Mouse (Mus musculus) midbrain, embryonic 10.5 days (tissue): ENCODE data around the gene Rbm17. TPM values are rescaled to one million over a fixed set of nuclear protein-coding genes. Genes with fewer than 3 reads are reported as not detected.
"Not testable (repeated sequence)": the region's sequence is repeated elsewhere in the genome, so short reads cannot be mapped to it uniquely, and the experiment has no call there.

Experiments used
- DNase-seq: peaks from one replicate; pipeline ENCODE4 v3.0.0-alpha.2; 2017; ENCODE audit warnings: low spot score
- H3K27ac ChIP-seq: fragments of 300-500 bp; sonication (generic); replicated peaks from 2 replicates; pipeline ENCODE4 v1.5.1; 2016; ENCODE audit warnings: mild to moderate bottlenecking
- H3K27me3 ChIP-seq: fragments of 300-500 bp; sonication (generic); 2 replicates; pipeline ENCODE4 v1.6.1; 2016; ENCODE audit warnings: low read depth, mild to moderate bottlenecking; ENCODE audit not compliant: poor library complexity, severe bottlenecking
- H3K36me3 ChIP-seq: fragments of 300-500 bp; sonication (generic); 2 replicates; pipeline ENCODE4 v1.6.1; 2016; ENCODE audit warnings: mild to moderate bottlenecking, moderate library complexity
- H3K4me1 ChIP-seq: fragments of 300-500 bp; sonication (generic); 2 replicates; pipeline ENCODE4 v1.6.1; 2016
- H3K4me3 ChIP-seq: fragments of 300-500 bp; sonication (generic); 2 replicates; pipeline ENCODE4 v1.5.1; 2016; ENCODE audit warnings: mild to moderate bottlenecking, moderate library complexity
- H3K9me3 ChIP-seq: fragments of 300-500 bp; sonication (generic); replicated peaks from 2 replicates; pipeline ENCODE4 v1.6.1; 2016; ENCODE audit warnings: mild to moderate bottlenecking
- WGBS: fragments of 180-500 bp; shearing (Covaris S2); methylation state at CpG from one replicate; pipeline ENCODE4 v1.1.7; 2016; 5-methylcytosine and 5-hydroxymethylcytosine counted together
- polyA plus RNA-seq: library from polyadenylated mRNA; unstranded; fragments of >200 nt; fragmentation: Nextera tagmentation; extraction: Ambion mirVana; gene quantifications from 2 replicates; pipeline ENCODE4 v1.2.1, GENCODE M21; 2016

The Rbm17 gene
- polyA plus RNA-seq, 1 experiment from 2014 or later: 197 TPM

DNA sequence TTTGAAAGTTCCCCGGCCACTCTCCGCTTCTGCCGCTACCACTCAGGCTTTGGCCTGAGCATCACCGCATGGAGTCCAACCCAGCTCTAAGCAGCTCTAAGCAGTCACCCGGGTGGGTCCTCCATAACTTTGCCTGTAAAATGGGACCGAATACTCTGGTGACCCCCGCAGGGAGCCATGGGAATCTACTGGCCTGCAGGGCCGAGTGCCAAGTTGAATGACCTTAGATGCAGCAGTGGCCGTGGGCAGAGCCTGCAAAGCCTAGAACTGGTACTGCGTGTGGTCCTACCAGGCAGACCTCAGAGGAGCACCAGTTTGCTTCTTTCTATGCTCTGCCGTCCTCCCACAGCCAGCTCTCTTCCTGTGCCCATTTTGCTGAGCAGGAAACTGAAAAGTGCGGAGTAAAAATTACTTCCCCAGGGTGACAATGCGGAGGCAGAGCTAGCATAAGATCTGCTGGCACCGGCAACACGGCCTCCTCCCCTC lies 50.9 kb downstream of the Rbm17 start:
- Histone ChIP-seq H3K27ac (peak overlapping the region; percentile 74; the same call in 1 of the 2 replicates), H3K27me3 (peaks cover 54% of the 10 kb centered on the region), H3K4me3 (peak overlapping the region; percentile 69), H3K4me1 (peaks cover 24% of the 10 kb centered on the region), H3K36me3 (no peaks in the 10 kb centered on the region), H3K9me3 (no peaks in the 10 kb centered on the region)
- WGBS: 2% methylated on average over 15 of the region's 15 CpGs
- no peak for DNase-seq

- no peak for DNase-seq
- peaks cover 54% of the 10 kb centered on the region for H3K27me3 ChIP-seq
These were observed 51.6 kb downstream of the Rbm17 start for GRCm38 (mm10) chr2:11552297-11552821.

DNA sequence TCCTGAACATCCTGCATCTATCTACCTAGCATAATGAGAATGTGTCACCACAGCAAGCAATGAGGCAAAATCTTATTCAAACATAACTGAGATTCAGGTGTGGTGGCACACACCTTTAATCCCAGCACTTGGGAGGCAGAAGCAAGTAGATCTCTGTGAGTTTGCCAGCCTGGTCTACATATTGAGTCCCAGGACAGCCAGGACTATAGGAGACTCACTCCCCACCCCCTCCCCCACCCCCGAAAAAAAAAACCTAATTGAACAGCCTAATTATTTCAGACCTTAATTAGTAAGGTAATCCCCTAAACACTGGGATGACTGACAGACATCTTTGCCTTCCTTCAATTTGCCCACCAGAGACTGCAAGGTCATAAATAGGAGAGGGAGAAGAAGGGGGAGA lies 52.2 kb downstream of the Rbm17 start:
- no peak for DNase-seq
- no peak overlapping the region for H3K4me3 ChIP-seq
- peaks cover 54% of the 10 kb centered on the region for H3K27me3 ChIP-seq
- H3K9me3 ChIP-seq: no peaks in the 10 kb centered on the region
- peaks cover 24% of the 10 kb centered on the region for H3K4me1 ChIP-seq
- H3K36me3 ChIP-seq: no peaks in the 10 kb centered on the region
- 39% methylated on average over 1 of the region's 1 CpGs for WGBS
- no peak overlapping the region for H3K27ac ChIP-seq

More at GRCm38 (mm10) chr2:11552297-11552821, 51.6 kb downstream of the Rbm17 start:
- Histone ChIP-seq H3K9me3 (no peaks in the 10 kb centered on the region), H3K4me3 (peak overlapping the region; percentile 69), H3K4me1 (peaks cover 24% of the 10 kb centered on the region), H3K36me3 (no peaks in the 10 kb centered on the region), H3K27ac (no peak overlapping the region)
- 2% methylated on average over 9 of the region's 9 CpGs for WGBS

GRCm38 (mm10) chr2:11548508-11548907 lies 55.4 kb downstream of the Rbm17 start:
- DNase-seq: no peak
- Histone ChIP-seq H3K27ac (no peak overlapping the region), H3K4me1 (peaks cover 16% of the 10 kb centered on the region), H3K9me3 (no peaks in the 10 kb centered on the region), H3K36me3 (no peaks in the 10 kb centered on the region), H3K4me3 (no peak overlapping the region), H3K27me3 (peaks cover 25% of the 10 kb centered on the region)
- 88% methylated on average over 10 of the region's 10 CpGs for WGBS

DNA sequence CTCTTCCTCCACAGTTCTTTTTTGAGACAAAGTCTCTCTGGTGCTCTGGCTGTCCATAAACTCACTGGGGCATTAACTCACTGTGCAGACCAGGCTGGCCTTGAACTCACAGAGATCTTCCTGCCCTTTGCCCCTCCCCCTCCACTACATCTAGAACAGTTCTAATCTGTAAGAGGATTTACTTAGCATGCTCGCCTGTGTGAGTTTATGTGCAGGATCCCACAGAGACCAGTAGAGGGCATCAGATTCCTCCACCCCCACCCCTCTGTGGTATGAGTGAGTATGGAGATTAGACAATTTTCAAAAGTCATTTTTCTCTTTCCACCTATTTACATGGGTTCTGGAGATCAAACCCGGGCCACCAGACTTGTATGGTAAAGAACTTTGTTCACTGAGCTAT lies 56.3 kb downstream of the Rbm17 start:
- H3K27ac ChIP-seq: no peak overlapping the region
- WGBS: 65% methylated on average over 2 of the region's 2 CpGs
- peaks cover 16% of the 10 kb centered on the region for H3K27me3 ChIP-seq
- H3K4me3 ChIP-seq: no peak overlapping the region
- no peak for DNase-seq
- no peaks in the 10 kb centered on the region for H3K9me3 ChIP-seq
- H3K36me3 ChIP-seq: no peaks in the 10 kb centered on the region
- peaks cover 7% of the 10 kb centered on the region for H3K4me1 ChIP-seq

DNA sequence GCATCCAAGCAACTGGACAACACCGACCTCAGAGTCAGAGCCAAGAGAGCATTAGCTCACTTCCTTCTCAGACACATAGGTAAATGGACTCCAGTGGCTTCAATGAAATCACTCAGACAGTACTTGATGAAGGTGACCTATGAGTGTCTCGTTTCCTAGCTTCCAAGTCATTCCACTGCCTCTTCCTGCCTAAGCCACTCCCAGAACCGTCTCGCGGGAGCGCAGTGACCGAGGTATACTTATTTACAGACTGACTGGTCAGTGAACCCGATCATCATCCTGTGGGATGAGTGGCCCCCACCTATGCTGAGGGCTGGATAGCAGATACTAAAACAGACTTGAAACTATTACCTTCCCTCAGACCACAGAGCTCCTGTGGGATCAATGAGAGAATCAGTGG lies 57.9 kb downstream of the Rbm17 start:
- DNase-seq: no peak
- H3K4me1 ChIP-seq: no peaks in the 10 kb centered on the region
- H3K27me3 ChIP-seq: peaks cover 5% of the 10 kb centered on the region; the same call in 1 of the 2 replicates
- no peak overlapping the region for H3K27ac ChIP-seq
- H3K9me3 ChIP-seq: no peaks in the 10 kb centered on the region
- H3K4me3 ChIP-seq: no peak overlapping the region
- no peaks in the 10 kb centered on the region for H3K36me3 ChIP-seq
- WGBS: 83% methylated on average over 8 of the region's 8 CpGs

GRCm38 (mm10) chr2:11545380-11545779 lies 58.6 kb downstream of the Rbm17 start:
- Histone ChIP-seq H3K27ac (no peak overlapping the region), H3K36me3 (no peaks in the 10 kb centered on the region), H3K27me3 (peaks cover 5% of the 10 kb centered on the region; the same call in 1 of the 2 replicates), H3K4me3 (no peak overlapping the region), H3K4me1 (no peaks in the 10 kb centered on the region), H3K9me3 (no peaks in the 10 kb centered on the region)
- 32% methylated on average over 1 of the region's 1 CpGs for WGBS
- DNase-seq: no peak

GRCm38 (mm10) chr2:11544342-11544741 lies 59.6 kb downstream of the Rbm17 start:
- Histone ChIP-seq H3K27ac (no peak overlapping the region), H3K27me3 (no peaks in the 10 kb centered on the region), H3K4me3 (no peak overlapping the region), H3K4me1 (no peaks in the 10 kb centered on the region), H3K36me3 (no peaks in the 10 kb centered on the region), H3K9me3 (no peaks in the 10 kb centered on the region)
- 79% methylated on average over 5 of the region's 5 CpGs for WGBS
- DNase-seq: no peak

DNA sequence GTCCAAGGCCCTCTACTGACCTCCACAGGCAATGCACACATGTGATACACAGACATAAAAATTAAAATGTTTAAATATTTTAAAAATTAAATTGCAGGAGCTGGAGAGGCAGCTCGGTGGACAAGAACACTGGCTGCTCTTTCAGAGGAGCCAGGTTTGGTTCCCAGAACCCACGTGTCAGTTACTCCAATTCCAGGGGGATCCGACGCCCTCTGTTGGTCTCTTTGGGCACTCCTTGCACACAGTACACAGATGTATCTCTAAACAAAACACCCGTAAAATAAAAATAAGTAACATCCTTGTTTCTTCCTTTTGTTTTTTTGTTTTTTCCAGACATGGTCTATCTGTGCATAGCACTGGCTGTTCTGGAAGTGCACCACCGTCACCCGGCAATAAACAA lies 60.8 kb downstream of the Rbm17 start:
- no peak overlapping the region for H3K27ac ChIP-seq
- H3K9me3 ChIP-seq: no peaks in the 10 kb centered on the region
- no peaks in the 10 kb centered on the region for H3K4me1 ChIP-seq
- WGBS: 77% methylated on average over 7 of the region's 7 CpGs
- no peak for DNase-seq
- H3K36me3 ChIP-seq: no peaks in the 10 kb centered on the region
- H3K4me3 ChIP-seq: no peak overlapping the region
- H3K27me3 ChIP-seq: no peaks in the 10 kb centered on the region

GRCm38 (mm10) chr2:11542640-11543039 lies 61.3 kb downstream of the Rbm17 start:
- H3K4me3 ChIP-seq: no peak overlapping the region
- no peaks in the 10 kb centered on the region for H3K27me3 ChIP-seq
- H3K9me3 ChIP-seq: no peaks in the 10 kb centered on the region
- no peaks in the 10 kb centered on the region for H3K36me3 ChIP-seq
- peak; percentile 41 for DNase-seq
- WGBS: 88% methylated on average over 1 of the region's 1 CpGs
- H3K27ac ChIP-seq: no peak overlapping the region
- no peaks in the 10 kb centered on the region for H3K4me1 ChIP-seq

DNA sequence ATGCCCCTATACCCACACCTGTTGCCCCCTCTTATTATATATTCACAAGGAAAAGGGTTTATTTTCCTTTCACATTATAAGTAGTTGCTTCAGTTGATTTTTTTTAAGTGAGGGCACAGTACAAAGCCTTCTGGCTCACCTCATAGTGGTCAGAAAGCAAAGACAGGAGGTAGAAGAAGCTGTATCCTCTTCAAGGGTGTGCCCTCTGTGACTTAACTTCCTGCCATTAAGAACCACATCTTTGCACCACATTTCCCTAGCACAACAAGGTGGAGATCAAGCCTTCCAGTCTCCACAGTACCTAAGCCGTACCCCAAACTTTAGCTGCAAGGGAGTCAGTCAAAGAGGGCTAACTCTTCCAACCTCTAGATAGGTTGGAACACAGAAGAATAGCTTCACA lies 61.8 kb downstream of the Rbm17 start:
- DNase-seq: no peak
- Histone ChIP-seq H3K9me3 (no peaks in the 10 kb centered on the region), H3K27ac (no peak overlapping the region), H3K4me1 (no peaks in the 10 kb centered on the region), H3K36me3 (no peaks in the 10 kb centered on the region), H3K4me3 (no peak overlapping the region), H3K27me3 (0 out of 2 replicates have a peak, but pooled peaks cover 4% of the 10 kb centered on the region)
- WGBS: 97% methylated on average over 1 of the region's 1 CpGs

GRCm38 (mm10) chr2:11541528-11541927 lies 62.4 kb downstream of the Rbm17 start:
- H3K4me3 ChIP-seq, H3K4me1 ChIP-seq, H3K27ac ChIP-seq, DNase-seq, H3K9me3 ChIP-seq, H3K36me3 ChIP-seq, H3K27me3 ChIP-seq: not testable (repeated sequence)
- WGBS: 70% methylated on average over 1 of the region's 1 CpGs

- peaks cover 18% of the 10 kb centered on the region for H3K27me3 ChIP-seq
- no peak overlapping the region for H3K27ac ChIP-seq
- H3K9me3 ChIP-seq: no peaks in the 10 kb centered on the region
- WGBS: 74% methylated on average over 8 of the region's 8 CpGs
- no peak for DNase-seq
- no peaks in the 10 kb centered on the region for H3K36me3 ChIP-seq
- peak overlapping the region; percentile 58 for H3K4me3 ChIP-seq
- peaks cover 14% of the 10 kb centered on the region for H3K4me1 ChIP-seq
These were observed 68.0 kb downstream of the Rbm17 start for GRCm38 (mm10) chr2:11535966-11536365.
